In the genomic region with DNA sequence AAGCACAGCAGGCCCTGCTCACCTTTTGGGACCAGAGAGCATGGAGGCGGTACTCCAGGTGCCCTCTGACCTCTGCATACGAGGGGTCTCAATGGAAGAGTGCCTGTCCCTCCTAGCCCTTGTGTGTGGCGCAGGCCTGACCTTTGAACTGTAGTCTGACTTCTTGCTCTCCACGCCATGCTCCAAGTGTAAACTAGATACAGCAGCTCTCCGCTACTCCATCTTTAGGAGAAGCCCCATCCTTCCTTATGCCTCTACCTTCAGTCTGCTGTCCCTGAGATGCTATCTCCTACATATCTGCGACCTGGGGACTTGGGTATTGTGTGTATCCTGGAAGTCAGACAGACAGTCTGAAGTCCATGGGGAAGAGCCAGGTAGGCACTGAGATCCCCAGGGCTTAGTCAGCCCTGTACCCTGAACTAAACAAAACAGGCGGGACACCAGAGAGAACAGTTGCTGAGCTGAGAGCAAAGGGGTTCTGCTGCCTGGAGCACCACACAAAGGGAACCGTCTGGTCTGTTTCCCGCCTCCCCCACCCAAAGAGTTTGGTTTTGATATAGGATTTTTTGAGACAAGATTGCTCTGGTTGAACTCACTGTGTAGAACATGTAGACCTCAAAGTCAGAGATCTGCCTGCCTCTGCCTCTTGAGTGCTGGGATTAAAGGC, we compare ENCODE assay signal across 8 mouse cellular contexts. TPM values are rescaled to one million over a fixed set of nuclear protein-coding genes. Genes with fewer than 3 reads are reported as not detected.
DNase-seq lines count a peak whose midpoint lies in the region; ATAC-seq and TF ChIP-seq lines count a peak whose summit lies in the region.

No protein-coding gene starts in this region.

- intact Hi-C loops in heart, postnatal 10 days (cut with DNase I): no loop called here

- H3K9ac ChIP-seq in heart, embryonic 14.5 days (ENCODE audit: low read length): peak overlapping the region; percentile 73; the same call in 1 of the 2 replicates

- no peak for TF ChIP-seq CTCF in bone marrow, adult 2 months (IDR thresholded peaks at IDR 0.05; ENCODE audit: control insufficient read depth, insufficient read depth, low read length)

- no peak for DNase-seq in heart, postnatal 10 days
- DNase-seq in hindbrain, embryonic 10.5 days (ENCODE audit: low spot score): no peak
- DNase-seq in midbrain, embryonic 10.5 days (ENCODE audit: low spot score): no peak
- no peak for DNase-seq in embryo, embryonic 10 days (ENCODE audit: low spot score)
- DNase-seq in layer of hippocampus, adult 9-10 months (ENCODE audit: low spot score): no peak
- DNase-seq in lung, postnatal 25 days (ENCODE audit: low spot score): no peak

- no peaks in the 10 kb centered on the region for H3K9me3 ChIP-seq in heart, embryonic 14.5 days (ENCODE audit: control insufficient read depth, low read length)
- no peaks in the 10 kb centered on the region for H3K9me3 ChIP-seq in hindbrain, embryonic 10.5 days
- no peaks in the 10 kb centered on the region for H3K9me3 ChIP-seq in midbrain, embryonic 10.5 days (replicated peaks)

- peaks cover 50% of the 10 kb centered on the region for H3K36me3 ChIP-seq in heart, embryonic 14.5 days (ENCODE audit: control insufficient read depth, insufficient read depth, low read length)
- H3K36me3 ChIP-seq in hindbrain, embryonic 10.5 days: peaks cover 60% of the 10 kb centered on the region
- peaks cover 65% of the 10 kb centered on the region for H3K36me3 ChIP-seq in midbrain, embryonic 10.5 days

- WGBS in heart, embryonic 14.5 days: 92% methylated on average over 9 of the region's 9 CpGs
- WGBS in bone marrow, adult 2 months: 76% methylated on average over 9 of the region's 9 CpGs
- 60% methylated on average over 9 of the region's 9 CpGs for WGBS in hindbrain, embryonic 10.5 days
- 71% methylated on average over 9 of the region's 9 CpGs for WGBS in midbrain, embryonic 10.5 days

- TF ChIP-seq POLR2A in bone marrow, adult 2 months (IDR thresholded peaks at IDR 0.05; ENCODE audit: borderline replicate concordance, control insufficient read depth, low read depth, low read length): no peak

- peak overlapping the region in 1 of 2 experiments; percentile 50; a peak in 1 of 4 replicates for H3K4me3 ChIP-seq in heart, embryonic 14.5 days (ENCODE audit: control insufficient read depth in 1 of 2, insufficient read depth in 1 of 2, low read depth in 1 of 2, low read length in 2 of 2)
- peak overlapping the region; percentile 63 for H3K4me3 ChIP-seq in bone marrow, adult 2 months (replicated peaks; ENCODE audit: control insufficient read depth, low read depth, low read length)
- H3K4me3 ChIP-seq in hindbrain, embryonic 10.5 days: peak overlapping the region; percentile 63
- peak overlapping the region; percentile 72 for H3K4me3 ChIP-seq in midbrain, embryonic 10.5 days

- no peak overlapping the region for H3K4me2 ChIP-seq in heart, embryonic 14.5 days (ENCODE audit: low read length)

- H3K27me3 ChIP-seq in heart, embryonic 14.5 days (ENCODE audit: control insufficient read depth, insufficient read depth, low read length): no peaks in the 10 kb centered on the region
- H3K27me3 ChIP-seq in hindbrain, embryonic 10.5 days (ENCODE audit: insufficient read depth, poor library complexity, severe bottlenecking): no peaks in the 10 kb centered on the region
- H3K27me3 ChIP-seq in midbrain, embryonic 10.5 days (ENCODE audit: low read depth, poor library complexity, severe bottlenecking): no peaks in the 10 kb centered on the region

- no peak for ATAC-seq in heart, embryonic 14.5 days (ENCODE audit: insufficient number of reproducible peaks, insufficient read depth, low FRiP score, low read depth)

- H3K27ac ChIP-seq in heart, embryonic 14.5 days (replicated peaks in 1 of 2; ENCODE audit: control insufficient read depth in 1 of 2, insufficient read depth in 1 of 2, low read depth in 2 of 2, low read length in 2 of 2): no peak overlapping the region
- H3K27ac ChIP-seq in bone marrow, adult 2 months (ENCODE audit: control insufficient read depth, insufficient read depth, low read depth, low read length, poor library complexity): 0 out of 2 replicates have a peak overlapping the region, but pooled peaks have one; percentile 8
- H3K27ac ChIP-seq in hindbrain, embryonic 10.5 days: peak overlapping the region; percentile 87
- peak overlapping the region; percentile 89 for H3K27ac ChIP-seq in midbrain, embryonic 10.5 days (replicated peaks)

- H3K4me1 ChIP-seq in heart, embryonic 14.5 days (ENCODE audit: control insufficient read depth in 2 of 2, insufficient read depth in 2 of 2, low read length in 2 of 2): peaks cover 24 to 33% of the 10 kb centered on the region in 2 experiments
- H3K4me1 ChIP-seq in bone marrow, adult 2 months (ENCODE audit: control insufficient read depth, insufficient read depth, low read length): peaks cover 4% of the 10 kb centered on the region
- peaks cover 71% of the 10 kb centered on the region for H3K4me1 ChIP-seq in hindbrain, embryonic 10.5 days (replicated peaks)
- H3K4me1 ChIP-seq in midbrain, embryonic 10.5 days: peaks cover 70% of the 10 kb centered on the region

RNA-seq across cellular contexts. Expression of a gene that starts 1.7 kb away (rescaled TPM):
- polyA plus RNA-seq in heart, embryonic 14.5 days (2014; fragmentation: Nextera tagmentation; extraction: Ambion mirVana): 13.0 and 13.3 TPM in 2 replicates
- total RNA-seq in heart, postnatal 10 days (2021): 10 to 100 TPM; 53.3 to 59.8 TPM
- polyA plus RNA-seq in bone marrow, adult 2 months (2011; ENCODE audit: insufficient read depth, insufficient read length, low replicate concordance, missing spikeins): 18.1 and 30.3 TPM in 2 replicates
- polyA plus RNA-seq in hindbrain, embryonic 10.5 days (2016; fragmentation: Nextera tagmentation; extraction: Ambion mirVana): 45.9 and 55.6 TPM in 2 replicates
- 43.7 and 48.4 TPM in 2 replicates for polyA plus RNA-seq in midbrain, embryonic 10.5 days (2016; fragmentation: Nextera tagmentation; extraction: Ambion mirVana)

RNA-seq across cellular contexts. Expression of a gene that starts 6.7 kb away (rescaled TPM):
- 1.6 and 2.1 TPM in 2 replicates for polyA plus RNA-seq in heart, embryonic 14.5 days (2014; fragmentation: Nextera tagmentation; extraction: Ambion mirVana)
- 1 to 10 TPM; 1.6 TPM for total RNA-seq in heart, postnatal 10 days (2021)
- polyA plus RNA-seq in bone marrow, adult 2 months (2011; ENCODE audit: insufficient read depth, insufficient read length, low replicate concordance, missing spikeins): 3.4 TPM in 1 of 2 replicates, not detected in the other
- polyA plus RNA-seq in hindbrain, embryonic 10.5 days (2016; fragmentation: Nextera tagmentation; extraction: Ambion mirVana): 11.5 and 21.9 TPM in 2 replicates
- 8.9 and 15.1 TPM in 2 replicates for polyA plus RNA-seq in midbrain, embryonic 10.5 days (2016; fragmentation: Nextera tagmentation; extraction: Ambion mirVana)

RNA-seq across cellular contexts. Expression of a gene that starts 7.8 kb away (rescaled TPM):
- 6.1 and 7.1 TPM in 2 replicates for polyA plus RNA-seq in heart, embryonic 14.5 days (2014; fragmentation: Nextera tagmentation; extraction: Ambion mirVana)
- total RNA-seq in heart, postnatal 10 days (2021): 1 to 10 TPM; 2.3 to 3.5 TPM
- polyA plus RNA-seq in bone marrow, adult 2 months (2011; ENCODE audit: insufficient read depth, insufficient read length, low replicate concordance, missing spikeins): 19.4 and 39.6 TPM in 2 replicates
- polyA plus RNA-seq in hindbrain, embryonic 10.5 days (2016; fragmentation: Nextera tagmentation; extraction: Ambion mirVana): 21.0 and 23.2 TPM in 2 replicates
- 18.8 and 20.9 TPM in 2 replicates for polyA plus RNA-seq in midbrain, embryonic 10.5 days (2016; fragmentation: Nextera tagmentation; extraction: Ambion mirVana)

RNA-seq across cellular contexts. Expression of a gene that starts 11.2 kb away (rescaled TPM):
- polyA plus RNA-seq in heart, embryonic 14.5 days (2014; fragmentation: Nextera tagmentation; extraction: Ambion mirVana): 874 and 975 TPM in 2 replicates
- 1,000 to 10,000 TPM; 1,065 to 1,124 TPM for total RNA-seq in heart, postnatal 10 days (2021)
- polyA plus RNA-seq in bone marrow, adult 2 months (2011; ENCODE audit: insufficient read depth, insufficient read length, low replicate concordance, missing spikeins): 2,580 and 2,615 TPM in 2 replicates
- polyA plus RNA-seq in hindbrain, embryonic 10.5 days (2016; fragmentation: Nextera tagmentation; extraction: Ambion mirVana): 1,010 and 1,127 TPM in 2 replicates
- polyA plus RNA-seq in midbrain, embryonic 10.5 days (2016; fragmentation: Nextera tagmentation; extraction: Ambion mirVana): 905 and 1,135 TPM in 2 replicates

RNA-seq across cellular contexts. Expression of a gene that starts 19.0 kb away (rescaled TPM):
- polyA plus RNA-seq in heart, embryonic 14.5 days (2014; fragmentation: Nextera tagmentation; extraction: Ambion mirVana): 48.7 and 49.0 TPM in 2 replicates
- total RNA-seq in heart, postnatal 10 days (2021): 100 to 1,000 TPM; 244 to 353 TPM
- 14.4 and 21.3 TPM in 2 replicates for polyA plus RNA-seq in bone marrow, adult 2 months (2011; ENCODE audit: insufficient read depth, insufficient read length, low replicate concordance, missing spikeins)
- 19.3 and 20.3 TPM in 2 replicates for polyA plus RNA-seq in hindbrain, embryonic 10.5 days (2016; fragmentation: Nextera tagmentation; extraction: Ambion mirVana)
- polyA plus RNA-seq in midbrain, embryonic 10.5 days (2016; fragmentation: Nextera tagmentation; extraction: Ambion mirVana): 15.2 and 17.5 TPM in 2 replicates

Comparison
In these comparisons a context has a peak if more than half of its experiments do, and no peak if none do; other contexts are left out.
1. H3K27ac ChIP-seq: peak in bone marrow, adult 2 months (single experiment), hindbrain, embryonic 10.5 days (single experiment) and midbrain, embryonic 10.5 days (single experiment); none in heart, embryonic 14.5 days (0 of 2).